Mouse (Mus musculus): ENCODE data around the gene Ciart. TPM values are rescaled to one million over a fixed set of nuclear protein-coding genes. Genes with fewer than 3 reads are reported as not detected.
"Not testable (repeated sequence)": the region's sequence is repeated elsewhere in the genome, so short reads cannot be mapped to it uniquely, and the experiment has no call there.

Ciart gene
- total RNA-seq, 1 experiment from 2014 or later, result 2.6 TPM

GRCm38 (mm10) chr3:95865050-95865449, 17.0 kb downstream of the Ciart start:
- no peak for DNase-seq

GRCm38 (mm10) chr3:95863578-95863977, 18.5 kb downstream of the Ciart start:
- no peak for DNase-seq

DNA sequence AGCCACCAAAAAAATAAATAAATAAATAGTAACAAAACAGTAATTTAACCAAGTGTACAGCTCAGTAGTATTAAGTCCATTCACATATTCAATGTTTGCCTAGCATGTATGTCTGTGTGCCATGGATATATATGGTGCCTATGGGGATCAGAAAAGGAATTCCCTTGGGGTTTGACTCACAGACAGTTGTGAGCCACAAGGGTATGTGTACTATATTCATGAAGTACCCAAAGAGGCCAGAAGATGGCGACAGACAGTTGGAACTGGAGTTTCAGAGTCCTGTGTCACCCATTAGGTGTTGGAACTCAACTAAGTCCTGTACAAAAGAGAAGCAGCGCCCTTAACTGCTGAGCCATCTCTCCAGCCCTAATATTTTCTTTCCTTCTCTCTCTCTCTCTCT, 20.3 kb downstream of the Ciart start:
- DNase-seq, result peak; percentile 88

- no peak for DNase-seq
These were observed 20.8 kb downstream of the Ciart start for GRCm38 (mm10) chr3:95861216-95861615.

DNA sequence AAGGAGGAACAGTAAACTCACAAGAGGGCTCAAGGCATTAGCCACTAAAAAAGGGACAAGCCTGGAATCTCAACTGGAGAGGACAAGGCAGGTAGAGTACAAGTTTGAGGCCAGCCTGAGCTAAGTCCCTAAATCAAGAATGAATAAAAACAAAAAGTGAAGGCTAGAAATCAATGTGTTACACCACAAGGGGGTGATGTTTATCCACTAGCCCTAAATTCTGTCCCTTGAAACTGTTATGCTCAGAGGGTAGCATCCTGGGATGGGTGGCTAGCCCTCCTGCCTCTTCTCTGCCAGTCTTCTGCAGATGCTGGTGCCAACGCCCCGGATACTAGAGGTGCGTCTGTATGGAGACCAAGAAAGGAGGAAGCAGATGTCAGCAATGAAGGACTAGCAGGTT, 21.7 kb downstream of the Ciart start:
- DNase-seq, result no peak

- not testable (repeated sequence) for DNase-seq
These were observed 23.8 kb downstream of the Ciart start for GRCm38 (mm10) chr3:95858278-95858677.

DNA sequence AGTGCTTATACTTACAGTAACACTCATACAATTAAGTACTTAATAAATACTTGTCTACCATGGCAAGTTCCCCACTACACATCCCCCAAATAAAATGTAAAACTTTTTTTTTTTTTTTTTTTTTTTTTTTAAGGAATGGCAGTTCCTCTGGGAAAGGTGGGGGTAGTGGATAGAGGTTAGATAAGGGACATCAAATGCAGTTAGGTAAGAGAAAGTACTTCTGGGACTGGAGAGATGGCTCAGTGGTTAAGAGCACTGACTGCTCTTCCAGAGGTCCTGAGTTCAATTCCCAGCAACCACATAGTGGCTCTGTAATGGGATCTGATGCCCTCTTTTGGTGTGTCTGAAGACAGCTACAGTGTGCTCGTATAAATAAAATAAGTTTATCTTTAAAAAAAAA, 25.0 kb downstream of the Ciart start:
- DNase-seq, result not testable (repeated sequence)

- DNase-seq, result no peak
These were observed 25.9 kb downstream of the Ciart start for GRCm38 (mm10) chr3:95856115-95856514.

DNA sequence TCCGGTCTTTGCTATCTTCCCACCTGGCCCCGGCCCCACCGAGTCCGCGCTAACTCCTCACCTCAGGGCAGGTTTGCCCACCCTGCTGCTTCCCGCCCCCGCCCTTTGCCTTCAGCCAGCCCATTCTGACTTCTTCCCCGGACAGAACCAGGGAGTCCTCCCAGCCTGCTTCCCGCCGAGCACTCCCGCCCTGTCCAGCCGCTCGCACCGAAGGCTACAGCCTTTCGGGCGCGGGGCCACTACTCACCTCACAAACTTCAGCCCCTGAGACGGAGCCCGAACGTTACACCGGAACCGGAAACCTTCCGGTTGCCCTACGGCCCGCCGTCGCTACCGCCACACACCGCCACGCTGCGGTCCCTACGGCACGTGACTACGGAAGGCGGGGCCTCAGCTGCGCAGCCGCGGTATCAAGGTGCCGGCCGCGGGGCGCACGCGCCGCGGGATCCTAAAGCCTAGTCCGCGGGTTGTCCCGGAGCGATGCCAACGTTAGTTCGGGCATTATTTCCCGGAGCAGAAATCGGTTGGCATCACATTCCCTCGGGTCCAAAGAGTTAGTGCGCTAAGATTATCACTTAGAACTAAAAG, 26.5 kb downstream of the Ciart start, which contains the start of gene Prpf3:
Gene Prpf3 (minus strand): TSS at position 384 of the 588 bp plus-strand sequence.
- DNase-seq, result peak; percentile 97

- DNase-seq, result no peak
These were observed 30.7 kb downstream of the Ciart start for GRCm38 (mm10) chr3:95851317-95851716.

- DNase-seq, result no peak
These were observed 31.4 kb downstream of the Ciart start for GRCm38 (mm10) chr3:95850611-95851010.

- no peak for DNase-seq
These were observed 39.4 kb downstream of the Ciart start for GRCm38 (mm10) chr3:95842503-95843214.

- no peak for DNase-seq
These were observed 42.8 kb downstream of the Ciart start for GRCm38 (mm10) chr3:95839250-95839649.

DNA sequence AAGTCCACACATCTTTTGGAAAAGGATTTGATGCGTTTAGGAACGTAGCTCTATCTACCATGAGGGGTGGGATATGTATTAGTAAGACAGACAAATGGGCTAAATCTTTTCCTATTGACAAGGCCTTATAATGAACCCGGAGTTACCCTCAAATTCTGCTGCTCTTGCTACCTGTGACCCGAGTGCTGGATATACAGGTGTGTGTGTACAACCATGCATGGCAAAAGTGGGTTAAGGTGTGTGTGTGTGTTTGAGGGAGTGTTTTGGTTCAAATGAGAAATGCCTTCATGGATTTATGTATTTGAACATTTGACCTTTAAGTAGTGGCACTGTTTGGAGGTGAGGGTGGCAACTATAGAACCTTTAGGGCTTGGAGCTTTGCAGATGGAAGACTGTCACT, 53.0 kb downstream of the Ciart start:
- no peak for DNase-seq

Other genes with a start within 250 kb of the Ciart start
- gene Mcl1, start 223.5 kb downstream of the Ciart start, total RNA-seq (2021), result 151 and 187 TPM in 2 replicates
- 6.6 and 8.4 TPM in 2 replicates for gene Adamtsl4, start 194.3 kb downstream of the Ciart start, total RNA-seq (2021)
- 188 and 208 TPM in 2 replicates for gene Ecm1, start 142.7 kb downstream of the Ciart start, total RNA-seq (2021)
- gene Tars2, start 122.0 kb downstream of the Ciart start, total RNA-seq (2021), result 49.6 and 52.3 TPM in 2 replicates
- 47.4 and 51.5 TPM in 2 replicates for gene Rprd2, start 63.4 kb downstream of the Ciart start, total RNA-seq (2021)
- gene Prpf3, start 26.4 kb downstream of the Ciart start, total RNA-seq (2021), result 23.0 and 27.2 TPM in 2 replicates
- gene Mrps21, start 10.7 kb downstream of the Ciart start, total RNA-seq (2021), result 289 and 301 TPM in 2 replicates
- gene BC028528, start 9.8 kb upstream of the Ciart start, total RNA-seq (2021), result 21.1 and 32.7 TPM in 2 replicates
- 165 and 175 TPM in 2 replicates for gene Aph1a, start 11.7 kb upstream of the Ciart start, total RNA-seq (2021)
- 20.1 and 20.3 TPM in 2 replicates for gene Car14, start 22.4 kb upstream of the Ciart start, total RNA-seq (2021)
- 94.6 and 102 TPM in 2 replicates for gene Anp32e, start 47.0 kb upstream of the Ciart start, total RNA-seq (2021)
- gene Plekho1, start 113.8 kb upstream of the Ciart start, total RNA-seq (2021), result 29.4 and 47.2 TPM in 2 replicates
- gene Vps45, start 176.2 kb upstream of the Ciart start, total RNA-seq (2021), result 27.0 and 31.1 TPM in 2 replicates
- gene Otud7b, start 222.3 kb upstream of the Ciart start, total RNA-seq (2021), result 31.8 and 40.8 TPM in 2 replicates

All from adrenal gland, postnatal 14 days (tissue).